Comparison of ENCODE assay signal across 8 mouse cellular contexts in the genomic region with DNA sequence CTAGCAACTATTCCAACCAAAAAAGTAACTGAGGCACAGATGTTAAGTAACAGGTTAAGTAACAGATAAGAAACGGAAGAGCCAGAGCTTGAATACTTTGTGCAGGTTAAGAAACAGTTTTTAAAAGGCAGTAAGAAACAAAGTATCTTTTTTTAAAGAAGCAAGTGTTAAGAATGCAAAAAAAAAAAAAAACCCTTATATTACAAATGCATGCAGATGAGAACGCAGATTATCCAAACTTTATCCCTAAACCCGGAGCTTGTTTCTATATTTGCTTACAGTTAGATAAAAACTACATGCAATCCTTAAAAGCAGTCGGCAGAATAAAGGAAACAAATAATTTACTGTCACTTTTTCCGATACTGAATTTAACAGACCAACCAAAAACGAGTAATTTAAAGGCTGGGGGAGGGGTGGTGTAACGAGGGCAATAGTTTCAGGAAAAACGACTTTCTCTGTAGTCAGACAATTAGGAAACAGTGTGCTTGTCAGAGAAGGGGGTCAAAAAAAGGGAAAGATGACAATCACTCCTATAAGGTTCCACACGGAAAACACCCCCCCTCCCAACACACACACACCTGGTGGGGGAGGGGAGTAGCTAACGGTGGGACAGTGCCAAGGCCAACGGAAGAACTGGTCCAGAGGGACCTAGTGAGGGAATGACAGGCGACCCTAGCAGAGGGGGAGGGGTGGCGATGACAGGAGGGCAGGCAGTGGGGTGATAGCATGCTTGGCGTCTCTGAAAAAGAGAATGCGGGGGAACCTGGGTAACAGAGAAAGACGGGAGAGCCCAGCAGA. TPM values are rescaled to one million over a fixed set of nuclear protein-coding genes. Genes with fewer than 3 reads are reported as not detected.
DNase-seq lines count a peak whose midpoint lies in the region; ATAC-seq and TF ChIP-seq lines count a peak whose summit lies in the region.

No protein-coding gene starts in this region.

- peak overlapping the region; percentile 96 for H3K9ac ChIP-seq in MEL (ENCODE audit: control insufficient read depth, low read depth, low read length, poor library complexity, severe bottlenecking)
- peak overlapping the region; percentile 89 for H3K9ac ChIP-seq in forebrain, embryonic 14.5 days (ENCODE audit: low read length)
- H3K9ac ChIP-seq in hindbrain, embryonic 13.5 days = peak overlapping the region; percentile 93

- peak overlapping the region; percentile 61 to 80 for H3K4me3 ChIP-seq in MEL (ENCODE audit: control insufficient read depth in 1 of 2, insufficient read depth in 1 of 2, low read depth in 2 of 2, low read length in 2 of 2)
- H3K4me3 ChIP-seq in brown adipose tissue, adult 24 weeks (ENCODE audit: insufficient read depth, low read depth, low read length) = peak overlapping the region; percentile 75
- peak overlapping the region; percentile 94 for H3K4me3 ChIP-seq in forebrain, embryonic 14.5 days (ENCODE audit: low read depth, low read length)
- H3K4me3 ChIP-seq in hindbrain, embryonic 13.5 days = peak overlapping the region; percentile 92

- TF ChIP-seq EP300 in MEL (IDR thresholded peaks at IDR 0.05; ENCODE audit: low read depth in 1 of 2, low read length in 2 of 2) = peak in 1 of 2 experiments; percentile 49; a peak in 2 of 4 replicates

- no peaks in the 10 kb centered on the region for H3K9me3 ChIP-seq in MEL (replicated peaks; ENCODE audit: insufficient read depth, low read length)
- H3K9me3 ChIP-seq in forebrain, embryonic 14.5 days (replicated peaks; ENCODE audit: control insufficient read depth, low read length) = no peaks in the 10 kb centered on the region
- H3K9me3 ChIP-seq in hindbrain, embryonic 13.5 days = no peaks in the 10 kb centered on the region

- H3K27me3 ChIP-seq in MEL (ENCODE audit: control insufficient read depth in 1 of 2, insufficient read depth in 2 of 2, low read length in 2 of 2) = no peaks in the 10 kb centered on the region
- no peaks in the 10 kb centered on the region for H3K27me3 ChIP-seq in forebrain, embryonic 14.5 days (replicated peaks; ENCODE audit: control insufficient read depth, insufficient read depth, low read length)
- H3K27me3 ChIP-seq in hindbrain, embryonic 13.5 days = no peaks in the 10 kb centered on the region

- H3K27ac ChIP-seq in MEL (ENCODE audit: control insufficient read depth, low read depth, low read length) = peak overlapping the region; percentile 58
- no peak overlapping the region for H3K27ac ChIP-seq in brown adipose tissue, adult 24 weeks (replicated peaks; ENCODE audit: low read depth, low read length)
- H3K27ac ChIP-seq in forebrain, embryonic 14.5 days (ENCODE audit: low read depth, low read length) = peak overlapping the region; percentile 96
- peak overlapping the region; percentile 98 for H3K27ac ChIP-seq in hindbrain, embryonic 13.5 days

- H3K4me1 ChIP-seq in MEL (ENCODE audit: control insufficient read depth in 1 of 2, insufficient read depth in 2 of 2, low read length in 2 of 2) = peaks cover 10 to 12% of the 10 kb centered on the region in 2 experiments
- peaks cover 2% of the 10 kb centered on the region; the same call in 1 of the 2 replicates for H3K4me1 ChIP-seq in brown adipose tissue, adult 24 weeks (ENCODE audit: control insufficient read depth, insufficient read depth, insufficient read length, low read length)
- peaks cover 17% of the 10 kb centered on the region for H3K4me1 ChIP-seq in forebrain, embryonic 14.5 days (ENCODE audit: control insufficient read depth, insufficient read depth, low read length)
- peaks cover 26% of the 10 kb centered on the region for H3K4me1 ChIP-seq in hindbrain, embryonic 13.5 days (replicated peaks)

- peak overlapping the region; percentile 95 for H3K4me2 ChIP-seq in forebrain, embryonic 14.5 days (ENCODE audit: low read length)
- H3K4me2 ChIP-seq in hindbrain, embryonic 13.5 days = peak overlapping the region; percentile 89

- peaks cover 12 to 22% of the 10 kb centered on the region in 2 experiments for H3K36me3 ChIP-seq in MEL (ENCODE audit: control insufficient read depth in 1 of 2, insufficient read depth in 2 of 2, low read length in 2 of 2)
- peaks cover 7% of the 10 kb centered on the region for H3K36me3 ChIP-seq in forebrain, embryonic 14.5 days (ENCODE audit: control insufficient read depth, insufficient read depth, low read length)
- peaks cover 6% of the 10 kb centered on the region for H3K36me3 ChIP-seq in hindbrain, embryonic 13.5 days

- H3K79me2 ChIP-seq in MEL (ENCODE audit: control insufficient read depth, insufficient read depth, low read length, poor library complexity) = peaks cover 61% of the 10 kb centered on the region

- no peak for TF ChIP-seq POLR2A in MEL (IDR thresholded peaks at IDR 0.05; ENCODE audit: control insufficient read depth in 1 of 2, insufficient read depth in 1 of 2, low read depth in 1 of 2, low read length in 2 of 2, poor library complexity in 1 of 2)

- WGBS in forebrain, embryonic 14.5 days = 5% methylated on average over 16 of the region's 16 CpGs
- 5% methylated on average over 16 of the region's 16 CpGs for WGBS in hindbrain, embryonic 13.5 days

- DNase-seq in MEL (ENCODE audit: low read depth, low spot score) = peak; percentile 77
- DNase-seq in forebrain, embryonic 14.5 days (ENCODE audit: low spot score) = peak; percentile 36
- DNase-seq in left cerebral cortex, adult 11 months (ENCODE audit: low spot score) = peak; percentile 13
- peak; percentile 39 for DNase-seq in lung, postnatal 36 days
- peak; percentile 13 to 22 for DNase-seq in right cerebral cortex, adult 2 months (ENCODE audit: low spot score in 2 of 2)
- DNase-seq in yolk sac, embryonic 10.5 days (ENCODE audit: low spot score) = peak; percentile 50

- no peak for TF ChIP-seq CTCF in MEL (IDR thresholded peaks at IDR 0.05 in 2 of 3, conservative IDR thresholded peaks at IDR 0.05 in 1 of 3; ENCODE audit: control insufficient read depth in 1 of 3, insufficient read depth in 1 of 3, low read depth in 2 of 3, low read length in 3 of 3, poor library complexity in 1 of 3, severe bottlenecking in 1 of 3)

- TF ChIP-seq RAD21 in MEL (IDR thresholded peaks at IDR 0.05; ENCODE audit: low read depth, low read length) = no peak

- no peak for ATAC-seq in forebrain, embryonic 14.5 days
- 0 out of 2 replicates have a peak, but pooled peaks have one; percentile 1 for ATAC-seq in hindbrain, embryonic 13.5 days (ENCODE audit: low FRiP score)

TF ChIP-seq in MEL, 35 proteins besides CTCF, POLR2A, EP300 and RAD21:
- TF ChIP-seq USF1 (IDR thresholded peaks at IDR 0.05; ENCODE audit: low read depth, low read length) (no peak), ETS1 (IDR thresholded peaks at IDR 0.05; ENCODE audit: low read depth, low read length) (peak; percentile 33; the same call in 1 of the 2 replicates), ZC3H11A (IDR thresholded peaks at IDR 0.05; ENCODE audit: low read depth, low read length) (no peak), NELFE (IDR thresholded peaks at IDR 0.05; ENCODE audit: low read depth, low read length) (no peak), JUND (IDR thresholded peaks at IDR 0.05; ENCODE audit: low read depth, low read length) (no peak), TCF12 (IDR thresholded peaks at IDR 0.05; ENCODE audit: low read depth, low read length) (0 out of 2 replicates have a peak, but pooled peaks have one; percentile 33), MXI1 (IDR thresholded peaks at IDR 0.05; ENCODE audit: low read depth, low read length) (peak; percentile 88), ZNF384 (IDR thresholded peaks at IDR 0.05; ENCODE audit: low read depth, low read length) (peak; percentile 69), CHD2 (IDR thresholded peaks at IDR 0.05; ENCODE audit: low read length) (peak; percentile 66), NRF1 (IDR thresholded peaks at IDR 0.05; ENCODE audit: insufficient read depth, low read depth, low read length, poor library complexity, severe bottlenecking) (no peak), POLR2AphosphoS5 (IDR thresholded peaks at IDR 0.05; ENCODE audit: borderline replicate concordance, low read depth, low read length) (no peak), MAX (IDR thresholded peaks at IDR 0.05; ENCODE audit: low read length) (peak; percentile 55; the same call in 1 of the 2 replicates), E2F4 (IDR thresholded peaks at IDR 0.05; ENCODE audit: borderline replicate concordance, low read depth, low read length) (no peak), MYC (IDR thresholded peaks at IDR 0.05; ENCODE audit: low read depth, low read length) (0 out of 2 replicates have a peak, but pooled peaks have one; percentile 27), USF2 (IDR thresholded peaks at IDR 0.05; ENCODE audit: borderline replicate concordance in 1 of 2, insufficient read depth in 1 of 2, low read depth in 1 of 2, low read length in 2 of 2) (no peak), GATA1 (IDR thresholded peaks at IDR 0.05; ENCODE audit: low read depth, low read length) (peak; percentile 43; the same call in 1 of the 2 replicates), MYB (IDR thresholded peaks at IDR 0.05; ENCODE audit: low read depth, low read length) (peak; percentile 59; the same call in 1 of the 2 replicates), TAL1 (IDR thresholded peaks at IDR 0.05; ENCODE audit: low read length) (no peak), SMC3 (IDR thresholded peaks at IDR 0.05; ENCODE audit: low read depth, low read length) (no peak), UBTF (IDR thresholded peaks at IDR 0.05; ENCODE audit: borderline replicate concordance, insufficient read depth, low read depth, low read length) (no peak), CHD1 (IDR thresholded peaks at IDR 0.05; ENCODE audit: low read depth, low read length) (0 out of 2 replicates have a peak, but pooled peaks have one; percentile 34), SIN3A (IDR thresholded peaks at IDR 0.05; ENCODE audit: low read length) (peak; percentile 66)

RNA-seq across cellular contexts. Expression of a gene that starts 1.0 kb away (rescaled TPM):
- 5.0 and 5.9 TPM in 2 replicates for total RNA-seq in MEL (2012; rRNA removed)
- 10 to 100 TPM in 1 of 2 experiments, 1 to 10 TPM in 1; 6.9 to 61.6 TPM for polyA plus RNA-seq in MEL (2012; ENCODE audit: insufficient read depth in 1 of 2, insufficient read length in 2 of 2, low read depth in 1 of 2, low replicate concordance in 2 of 2, missing spikeins in 1 of 2)
- polyA plus RNA-seq in brown adipose tissue, adult 24 weeks (2012; ENCODE audit: insufficient read depth, insufficient read length, missing spikeins) = 4.7 and 6.2 TPM in 2 replicates
- 6.5 and 7.8 TPM in 2 replicates for polyA plus RNA-seq in forebrain, embryonic 14.5 days (2014; fragmentation: Nextera tagmentation; extraction: Ambion mirVana)
- 6.1 and 6.7 TPM in 2 replicates for polyA plus RNA-seq in hindbrain, embryonic 13.5 days (2015; fragmentation: Nextera tagmentation; extraction: Ambion mirVana)

RNA-seq across cellular contexts. Expression of a gene that starts 1.3 kb away (rescaled TPM):
- 35.1 and 36.3 TPM in 2 replicates for total RNA-seq in MEL (2012; rRNA removed)
- polyA plus RNA-seq in MEL (2012; ENCODE audit: insufficient read depth in 1 of 2, insufficient read length in 2 of 2, low read depth in 1 of 2, low replicate concordance in 2 of 2, missing spikeins in 1 of 2) = 10 to 100 TPM; 62.2 to 65.5 TPM
- polyA plus RNA-seq in brown adipose tissue, adult 24 weeks (2012; ENCODE audit: insufficient read depth, insufficient read length, missing spikeins) = 36.9 and 40.2 TPM in 2 replicates
- 79.1 and 104 TPM in 2 replicates for polyA plus RNA-seq in forebrain, embryonic 14.5 days (2014; fragmentation: Nextera tagmentation; extraction: Ambion mirVana)
- polyA plus RNA-seq in hindbrain, embryonic 13.5 days (2015; fragmentation: Nextera tagmentation; extraction: Ambion mirVana) = 68.2 and 72.9 TPM in 2 replicates

Comparison
In these comparisons a context has a peak if more than half of its experiments do, and no peak if none do; other contexts are left out.
1. DNase-seq: peak in every context shown above with its lines; median percentile 77 in MEL; 50 in yolk sac, embryonic 10.5 days; 39 in lung, postnatal 36 days; 36 in forebrain, embryonic 14.5 days; 18 in right cerebral cortex, adult 2 months; 13 in left cerebral cortex, adult 11 months.